Mouse (Mus musculus) hindbrain, embryonic 15.5 days (tissue): ENCODE data around the gene Marco. TPM values are rescaled to one million over a fixed set of nuclear protein-coding genes. Genes with fewer than 3 reads are reported as not detected.

Source experiments
- ATAC-seq: fragments of 200-750 bp; cut with Nextera tagmentation; 2 replicates; pipeline ENCODE4 v1.8.0; 2017; ENCODE audit warnings: low read depth, moderate number of reproducible peaks, moderate TSS enrichment; ENCODE audit not compliant: low FRiP score
- H3K27ac ChIP-seq: fragments of 300-500 bp; sonication (generic); replicated peaks from 2 replicates; pipeline ENCODE4 v1.5.1; 2015; ENCODE audit warnings: mild to moderate bottlenecking, inconsistent platforms
- H3K27me3 ChIP-seq: fragments of 300-500 bp; sonication (generic); 2 replicates; pipeline ENCODE4 v1.6.1; 2015; ENCODE audit warnings: control low read depth, inconsistent platforms
- H3K36me3 ChIP-seq: fragments of 300-500 bp; sonication (generic); 2 replicates; pipeline ENCODE4 v1.6.1; 2015; ENCODE audit warnings: control low read depth, inconsistent platforms
- H3K4me1 ChIP-seq: fragments of 300-500 bp; sonication (generic); replicated peaks from 2 replicates; pipeline ENCODE4 v1.6.1; 2015; ENCODE audit warnings: control low read depth, inconsistent platforms
- H3K4me2 ChIP-seq: fragments of 300-500 bp; sonication (generic); 2 replicates; pipeline ENCODE4 v1.6.1; 2015; ENCODE audit warnings: moderate library complexity, mild to moderate bottlenecking, inconsistent platforms
- H3K4me3 ChIP-seq: fragments of 300-500 bp; sonication (generic); 2 replicates; pipeline ENCODE4 v1.5.1; 2015; ENCODE audit warnings: mild to moderate bottlenecking, inconsistent platforms
- H3K9ac ChIP-seq: fragments of 300-500 bp; sonication (generic); 2 replicates; pipeline ENCODE4 v1.6.1; 2015; ENCODE audit warnings: inconsistent platforms
- H3K9me3 ChIP-seq: fragments of 300-500 bp; sonication (generic); 2 replicates; pipeline ENCODE4 v1.6.1; 2016; ENCODE audit warnings: control low read depth, inconsistent platforms
- WGBS: fragments of 180-500 bp; shearing (Covaris S2); methylation state at CpG from one replicate; pipeline ENCODE4 v1.1.7; 2015; 5-methylcytosine and 5-hydroxymethylcytosine counted together
- polyA plus RNA-seq: library from polyadenylated mRNA; unstranded; fragments of >200 nt; fragmentation: Nextera tagmentation; extraction: Ambion mirVana; gene quantifications from 2 replicates; pipeline ENCODE4 v1.2.1, GENCODE M21; 2015

Gene Marco
- polyA plus RNA-seq, 1 experiment from 2014 or later = 0.10 TPM

- no peaks in the 10 kb centered on the region for H3K4me1 ChIP-seq
- 86% methylated on average over 4 of the region's 4 CpGs for WGBS
- H3K27me3 ChIP-seq = no peaks in the 10 kb centered on the region
- H3K27ac ChIP-seq = no peak overlapping the region
- H3K9me3 ChIP-seq = no peaks in the 10 kb centered on the region
- no peak overlapping the region for H3K4me2 ChIP-seq
- H3K36me3 ChIP-seq = no peaks in the 10 kb centered on the region
- H3K9ac ChIP-seq = no peak overlapping the region
- ATAC-seq = no peak
- H3K4me3 ChIP-seq = no peak overlapping the region
Observed at GRCm38 (mm10) chr1:120498036-120498435, 6.8 kb downstream of the Marco start.

DNA sequence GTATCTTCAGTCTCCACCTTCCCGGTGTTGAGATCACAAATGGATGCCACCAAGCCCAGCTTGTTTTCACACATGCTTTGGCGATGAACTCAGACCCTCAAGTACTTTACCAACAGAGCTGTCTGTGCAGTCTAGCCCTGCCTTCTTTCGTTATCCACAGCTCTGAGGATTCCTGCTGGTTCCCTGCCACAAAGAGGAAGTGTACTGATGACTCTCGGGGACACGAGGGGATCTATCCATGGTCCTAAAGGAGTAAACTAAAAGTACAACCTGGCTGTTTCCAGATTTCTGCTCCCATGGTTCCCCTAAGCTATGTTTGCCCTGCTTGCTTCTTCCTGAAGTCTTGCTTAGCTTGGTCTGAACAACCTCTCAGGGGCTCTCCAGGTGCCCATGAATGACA lies 23.9 kb downstream of the Marco start:
- H3K9ac ChIP-seq = no peak overlapping the region
- H3K4me3 ChIP-seq = no peak overlapping the region
- no peaks in the 10 kb centered on the region for H3K4me1 ChIP-seq
- 43% methylated on average over 5 of the region's 5 CpGs for WGBS
- ATAC-seq = no peak
- H3K27me3 ChIP-seq = no peaks in the 10 kb centered on the region
- no peak overlapping the region for H3K4me2 ChIP-seq
- no peaks in the 10 kb centered on the region for H3K36me3 ChIP-seq
- no peak overlapping the region for H3K27ac ChIP-seq
- H3K9me3 ChIP-seq = no peaks in the 10 kb centered on the region

- no peak overlapping the region for H3K4me3 ChIP-seq
Observed at GRCm38 (mm10) chr1:120474825-120475224, 30.0 kb downstream of the Marco start.

DNA sequence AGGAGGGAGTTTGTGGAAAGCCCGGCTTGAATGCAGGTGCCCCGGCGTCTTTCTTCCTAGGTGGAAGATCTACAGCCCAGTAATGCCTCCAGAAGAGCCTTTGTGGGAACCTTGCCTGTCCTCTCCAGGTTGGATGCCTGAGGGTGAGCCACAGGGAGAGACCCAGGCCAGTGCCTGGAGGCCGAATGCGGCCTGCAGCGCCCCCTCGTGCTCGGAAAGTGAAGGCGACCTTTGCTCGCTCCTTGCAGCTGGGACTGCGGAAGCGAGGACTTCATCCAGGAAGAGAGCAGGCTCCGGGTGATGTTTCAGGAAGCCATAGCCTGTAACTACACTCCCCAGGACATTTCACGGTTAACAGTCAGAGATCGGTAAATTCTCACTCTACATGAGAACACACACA lies 35.9 kb downstream of the Marco start:
- Histone ChIP-seq H3K9me3 (no peaks in the 10 kb centered on the region), H3K4me1 (peaks cover 9% of the 10 kb centered on the region), H3K27ac (no peak overlapping the region), H3K4me3 (no peak overlapping the region), H3K4me2 (no peak overlapping the region), H3K27me3 (no peaks in the 10 kb centered on the region), H3K9ac (no peak overlapping the region), H3K36me3 (no peaks in the 10 kb centered on the region)
- no peak for ATAC-seq
- 12% methylated on average over 15 of the region's 15 CpGs for WGBS

More at GRCm38 (mm10) chr1:120474825-120475224, 30.0 kb downstream of the Marco start:
- H3K4me2 ChIP-seq = no peak overlapping the region
- H3K9ac ChIP-seq = no peak overlapping the region
- H3K27ac ChIP-seq = no peak overlapping the region
- whole genome bisulfite sequencing = 80% methylated on average over 4 of the region's 4 CpGs
- no peaks in the 10 kb centered on the region for H3K4me1 ChIP-seq
- ATAC-seq = no peak
- H3K27me3 ChIP-seq = no peaks in the 10 kb centered on the region
- H3K36me3 ChIP-seq = no peaks in the 10 kb centered on the region
- no peaks in the 10 kb centered on the region for H3K9me3 ChIP-seq

GRCm38 (mm10) chr1:120467323-120467722 lies 37.5 kb downstream of the Marco start:
- Histone ChIP-seq H3K4me2 (no peak overlapping the region), H3K27ac (no peak overlapping the region), H3K4me1 (peaks cover 9% of the 10 kb centered on the region), H3K9ac (no peak overlapping the region), H3K36me3 (no peaks in the 10 kb centered on the region), H3K27me3 (no peaks in the 10 kb centered on the region), H3K9me3 (no peaks in the 10 kb centered on the region), H3K4me3 (no peak overlapping the region)
- ATAC-seq = no peak
- WGBS = 88% methylated on average over 2 of the region's 2 CpGs

GRCm38 (mm10) chr1:120466751-120467150 lies 38.1 kb downstream of the Marco start:
- Histone ChIP-seq H3K27me3 (no peaks in the 10 kb centered on the region), H3K4me1 (peaks cover 9% of the 10 kb centered on the region), H3K9ac (no peak overlapping the region), H3K4me2 (no peak overlapping the region), H3K27ac (no peak overlapping the region), H3K9me3 (no peaks in the 10 kb centered on the region), H3K4me3 (no peak overlapping the region), H3K36me3 (no peaks in the 10 kb centered on the region)
- 12% methylated on average over 7 of the region's 7 CpGs for WGBS
- no peak for ATAC-seq

GRCm38 (mm10) chr1:120459032-120459431 lies 45.8 kb downstream of the Marco start:
- peaks cover 6% of the 10 kb centered on the region; the same call in 1 of the 2 replicates for H3K4me1 ChIP-seq
- H3K4me3 ChIP-seq = no peak overlapping the region
- H3K9ac ChIP-seq = no peak overlapping the region
- WGBS = 23% methylated on average over 6 of the region's 6 CpGs
- H3K4me2 ChIP-seq = no peak overlapping the region
- no peaks in the 10 kb centered on the region for H3K9me3 ChIP-seq
- 0 out of 2 replicates have a peak overlapping the region, but pooled peaks have one; percentile 30 for H3K27ac ChIP-seq
- no peaks in the 10 kb centered on the region for H3K27me3 ChIP-seq
- no peaks in the 10 kb centered on the region for H3K36me3 ChIP-seq
- ATAC-seq = no peak

DNA sequence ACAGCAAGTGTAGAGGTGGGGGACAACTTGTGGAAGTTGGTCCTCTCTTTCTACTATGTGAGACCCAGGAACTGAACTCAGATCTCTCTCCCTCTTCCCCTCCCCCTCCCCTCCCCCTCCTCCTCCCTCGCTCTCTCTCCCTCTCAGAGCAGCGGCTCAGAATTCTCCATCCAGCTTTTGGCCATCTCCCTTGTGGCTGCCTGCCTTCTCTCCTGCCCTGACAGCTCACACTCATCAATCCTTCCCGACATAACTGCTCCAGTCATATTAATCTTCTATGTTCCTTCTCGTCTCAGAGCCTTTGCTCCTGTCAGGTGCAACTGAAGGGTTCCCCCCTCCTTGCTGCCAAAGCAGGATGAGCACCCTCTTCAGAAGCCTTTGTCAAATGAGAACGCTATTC lies 46.3 kb downstream of the Marco start:
- Histone ChIP-seq H3K4me2 (no peak overlapping the region), H3K36me3 (no peaks in the 10 kb centered on the region), H3K4me3 (no peak overlapping the region), H3K9ac (no peak overlapping the region), H3K9me3 (no peaks in the 10 kb centered on the region), H3K27ac (0 out of 2 replicates have a peak overlapping the region, but pooled peaks have one; percentile 30), H3K27me3 (no peaks in the 10 kb centered on the region), H3K4me1 (peaks cover 6% of the 10 kb centered on the region; the same call in 1 of the 2 replicates)
- WGBS = 3% methylated on average over 5 of the region's 5 CpGs
- ATAC-seq = no peak

GRCm38 (mm10) chr1:120451486-120452270 lies 53.1 kb downstream of the Marco start:
- no peaks in the 10 kb centered on the region for H3K9me3 ChIP-seq
- no peaks in the 10 kb centered on the region for H3K36me3 ChIP-seq
- H3K27ac ChIP-seq = no peak overlapping the region
- no peaks in the 10 kb centered on the region for H3K27me3 ChIP-seq
- no peak overlapping the region for H3K9ac ChIP-seq
- H3K4me1 ChIP-seq = no peaks in the 10 kb centered on the region
- WGBS = 79% methylated on average over 9 of the region's 9 CpGs
- ATAC-seq = no peak
- H3K4me2 ChIP-seq = no peak overlapping the region
- no peak overlapping the region for H3K4me3 ChIP-seq

- no peak overlapping the region for H3K9ac ChIP-seq
- H3K9me3 ChIP-seq = no peaks in the 10 kb centered on the region
- H3K4me3 ChIP-seq = no peak overlapping the region
- no peak for ATAC-seq
- 85% methylated on average over 2 of the region's 2 CpGs for WGBS
- H3K27ac ChIP-seq = no peak overlapping the region
- H3K4me2 ChIP-seq = no peak overlapping the region
- H3K27me3 ChIP-seq = no peaks in the 10 kb centered on the region
- H3K36me3 ChIP-seq = no peaks in the 10 kb centered on the region
- H3K4me1 ChIP-seq = no peaks in the 10 kb centered on the region
Observed at GRCm38 (mm10) chr1:120449662-120450061, 55.2 kb downstream of the Marco start.

GRCm38 (mm10) chr1:120443228-120443639 lies 61.6 kb downstream of the Marco start:
- Histone ChIP-seq H3K4me3 (no peak overlapping the region), H3K4me1 (no peaks in the 10 kb centered on the region), H3K9me3 (no peaks in the 10 kb centered on the region), H3K27ac (no peak overlapping the region), H3K4me2 (no peak overlapping the region), H3K36me3 (no peaks in the 10 kb centered on the region), H3K9ac (no peak overlapping the region), H3K27me3 (no peaks in the 10 kb centered on the region)
- WGBS = 83% methylated on average over 3 of the region's 3 CpGs
- no peak for ATAC-seq

GRCm38 (mm10) chr1:120441587-120441986 lies 63.2 kb downstream of the Marco start:
- ATAC-seq = no peak
- Histone ChIP-seq H3K27me3 (no peaks in the 10 kb centered on the region), H3K4me1 (no peaks in the 10 kb centered on the region), H3K27ac (no peak overlapping the region), H3K9ac (no peak overlapping the region), H3K4me3 (no peak overlapping the region), H3K36me3 (no peaks in the 10 kb centered on the region), H3K9me3 (no peaks in the 10 kb centered on the region), H3K4me2 (no peak overlapping the region)
- WGBS = 19% methylated on average over 2 of the region's 2 CpGs

DNA sequence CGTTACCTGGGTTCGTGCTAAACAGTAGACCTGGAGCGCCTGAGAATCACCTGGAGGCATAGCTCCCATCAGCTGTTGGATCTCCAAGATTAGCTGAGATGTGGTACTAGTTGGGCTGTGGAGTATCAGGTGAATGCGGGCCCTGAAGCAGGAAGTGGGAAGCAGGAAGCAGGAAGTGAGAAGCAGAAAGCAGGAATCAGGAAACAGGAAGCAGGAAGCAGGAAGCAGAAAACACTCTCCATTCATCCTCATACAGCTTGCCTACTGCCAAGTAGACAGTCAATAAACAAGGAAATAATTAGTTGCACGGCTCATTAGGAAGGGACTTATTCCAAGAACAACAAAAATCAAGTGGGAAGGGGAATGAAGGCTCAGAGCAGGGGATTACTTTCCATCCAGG lies 69.2 kb downstream of the Marco start:
- no peak for ATAC-seq
- H3K27me3 ChIP-seq = no peaks in the 10 kb centered on the region

More for the DNA sequence above, 69.2 kb downstream of the Marco start:
- H3K4me1 ChIP-seq = no peaks in the 10 kb centered on the region
- H3K27ac ChIP-seq = no peak overlapping the region
- H3K9me3 ChIP-seq = no peaks in the 10 kb centered on the region
- no peaks in the 10 kb centered on the region for H3K36me3 ChIP-seq
- H3K9ac ChIP-seq = no peak overlapping the region
- H3K4me3 ChIP-seq = no peak overlapping the region
- 91% methylated on average over 5 of the region's 5 CpGs for WGBS
- H3K4me2 ChIP-seq = no peak overlapping the region
